Mouse (Mus musculus) testis, adult 2 months (tissue): ENCODE data around the gene Hs6st1.

ENCODE experiments used
- CTCF ChIP-seq: fragments of 200-500 bp; IDR thresholded peaks from 2 replicates; pipeline ENCODE4 v1.5.1; 2012; ENCODE audit warnings: low read depth, mild to moderate bottlenecking, inconsistent platforms, low read length, moderate library complexity; ENCODE audit not compliant: control insufficient read depth, insufficient read depth, insufficient replicate concordance
- POLR2A ChIP-seq: fragments of 200-500 bp; IDR thresholded peaks from 2 replicates; pipeline ENCODE4 v1.6.1; 2012; ENCODE audit warnings: low read depth, mild to moderate bottlenecking, inconsistent platforms, low read length, moderate library complexity; ENCODE audit not compliant: control insufficient read depth

DNA sequence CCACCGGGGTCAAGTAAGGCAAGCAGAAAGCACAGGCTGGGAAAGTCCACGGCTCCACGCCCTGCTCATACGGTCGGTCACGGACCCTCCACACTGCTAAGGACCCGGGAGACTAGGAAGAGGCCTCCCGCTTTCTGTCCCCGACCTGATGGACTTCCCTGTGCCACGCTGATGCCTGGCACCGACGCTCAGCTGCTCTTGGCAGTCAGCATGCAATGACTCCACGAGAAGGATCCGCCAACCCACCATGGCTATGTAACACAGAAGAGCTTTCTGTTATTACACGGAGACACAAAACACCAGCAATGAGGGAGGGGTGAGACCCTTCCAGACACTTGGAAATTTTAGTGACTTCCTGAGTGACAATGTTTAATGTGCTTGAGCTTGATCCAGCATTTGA is 72.1 kb downstream of the Hs6st1 start:
- TF ChIP-seq CTCF (no peak), POLR2A (no peak)
